Mouse (Mus musculus) heart, adult 11 months (tissue): Measurements from ENCODE around the gene Vpreb3.

ENCODE experiments used
- DNase-seq: peaks from one replicate; pipeline ENCODE4 v3.0.0; 2022

The Vpreb3 gene

DNA sequence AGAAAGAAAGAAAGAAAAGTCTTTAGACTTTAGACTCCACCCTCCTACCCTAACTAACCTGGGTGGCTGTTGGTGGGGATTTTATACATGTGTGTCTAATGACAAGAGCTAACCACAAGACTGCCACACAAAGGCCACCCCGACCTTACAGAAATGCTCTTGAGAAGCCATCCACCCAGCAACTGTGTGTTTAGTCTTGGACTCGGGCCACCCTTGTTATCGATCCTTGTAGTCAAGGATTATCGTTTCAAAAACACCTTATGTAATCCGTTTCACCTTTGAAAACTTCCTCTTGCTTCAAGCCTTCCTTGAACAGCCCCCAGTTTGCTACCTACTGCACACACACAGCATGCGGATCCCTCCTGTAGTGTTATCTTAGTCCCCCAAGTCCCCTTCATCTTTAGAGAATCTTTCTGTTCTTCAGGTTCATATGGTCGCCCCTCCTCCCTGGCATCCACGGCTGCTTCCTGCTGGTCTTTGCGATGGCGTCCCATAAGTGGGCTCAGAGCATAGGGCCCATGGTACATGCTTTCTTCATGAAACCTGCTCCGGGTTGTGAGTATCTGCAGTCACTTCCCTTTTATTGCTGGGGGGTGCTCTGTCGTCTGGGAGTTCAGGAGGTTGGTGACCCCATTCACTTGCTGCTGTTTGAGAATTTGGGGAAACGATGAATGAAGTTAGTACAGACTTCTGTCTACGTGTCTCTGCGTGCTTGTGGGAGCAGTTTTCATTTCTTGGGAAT, at the start of gene Vpreb3:
Gene Vpreb3 (plus strand): TSS at position 322 of the 742 bp plus-strand sequence.
- DNase-seq = peak; percentile 83

GRCm38 (mm10) chr10:75893089-75893750, 49.6 kb upstream of the Vpreb3 start, which contains the start of gene Derl3:
Gene Derl3, plus strand, starts transcription at chr10:75893413.
- peak; percentile 100 for DNase-seq

DNA sequence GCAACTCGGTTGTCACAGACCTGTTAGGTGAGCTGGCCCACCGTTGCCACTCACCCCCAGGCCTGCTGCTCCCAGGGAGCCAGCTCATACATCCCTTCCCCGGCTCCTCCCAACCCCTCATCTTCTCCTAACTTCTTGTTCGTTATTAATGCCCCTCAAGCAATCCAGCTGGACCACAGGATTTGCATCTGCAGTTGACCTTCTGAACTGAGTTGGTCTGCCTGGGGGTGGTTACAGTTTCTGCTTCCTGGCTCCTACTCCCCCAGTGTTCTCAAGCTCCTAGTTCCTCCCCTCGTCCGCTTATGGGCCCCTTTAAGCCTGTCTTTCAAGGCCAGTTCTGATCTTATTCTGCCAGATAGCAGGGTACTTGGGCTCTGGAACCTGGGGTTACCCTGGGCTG, 48.3 kb upstream of the Vpreb3 start:
- DNase-seq = no peak

- no peak for DNase-seq
These were observed 47.1 kb upstream of the Vpreb3 start for GRCm38 (mm10) chr10:75895730-75896129.

- no peak for DNase-seq
These were observed 46.6 kb upstream of the Vpreb3 start for GRCm38 (mm10) chr10:75896208-75896607.

GRCm38 (mm10) chr10:75897373-75897772, 45.5 kb upstream of the Vpreb3 start:
- DNase-seq = peak; percentile 93

DNA sequence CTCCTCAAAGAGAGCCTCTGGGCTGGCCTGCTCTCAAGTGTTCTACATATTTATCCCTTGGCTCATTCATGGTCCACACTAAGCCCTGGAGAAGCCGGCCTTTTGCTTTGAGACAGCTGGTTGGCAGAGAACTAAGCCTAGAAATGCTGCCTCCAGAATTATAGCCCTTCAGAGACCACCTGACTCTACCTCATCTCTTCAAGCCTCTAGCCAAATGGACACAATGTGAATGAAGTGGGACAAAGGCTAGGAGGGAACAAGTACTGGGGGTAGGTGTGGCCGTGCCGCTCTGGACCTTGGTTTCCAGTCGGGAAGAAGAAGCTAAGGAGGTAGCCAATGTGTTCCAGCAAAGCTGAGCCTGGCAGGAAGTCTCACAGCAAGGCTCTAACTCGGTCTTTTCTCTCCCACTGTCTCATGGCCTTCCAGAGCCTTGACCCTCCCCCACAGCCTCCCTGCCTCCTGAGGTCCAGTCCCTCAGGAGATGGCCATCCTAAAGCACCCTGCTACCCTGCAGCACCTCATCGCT, 44.8 kb upstream of the Vpreb3 start:
- DNase-seq = peak; percentile 93

- peak; percentile 99 for DNase-seq
These were observed 44.0 kb upstream of the Vpreb3 start for GRCm38 (mm10) chr10:75898846-75899245.

DNA sequence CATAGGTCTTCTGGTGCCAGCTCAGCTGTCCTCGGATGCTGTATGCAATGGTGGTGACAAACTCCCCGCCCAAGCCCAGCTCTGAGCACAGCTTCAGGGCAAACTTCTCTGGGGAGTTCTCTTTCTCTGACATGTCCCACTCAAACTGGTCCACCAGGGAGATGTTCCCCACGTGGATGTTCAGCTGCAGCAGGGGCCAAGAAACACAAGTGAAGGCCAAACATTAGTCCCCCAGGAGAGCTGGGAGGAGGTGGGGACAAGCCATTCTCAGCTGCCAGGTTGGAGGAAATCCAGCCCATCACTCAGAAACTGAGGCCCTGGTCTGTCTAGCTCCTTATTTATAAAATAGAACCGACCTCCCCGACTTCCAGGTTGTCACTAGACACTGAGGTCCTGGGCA, 38.5 kb upstream of the Vpreb3 start:
- DNase-seq = peak; percentile 94

GRCm38 (mm10) chr10:75906882-75907281, 36.0 kb upstream of the Vpreb3 start:
- no peak for DNase-seq

DNA sequence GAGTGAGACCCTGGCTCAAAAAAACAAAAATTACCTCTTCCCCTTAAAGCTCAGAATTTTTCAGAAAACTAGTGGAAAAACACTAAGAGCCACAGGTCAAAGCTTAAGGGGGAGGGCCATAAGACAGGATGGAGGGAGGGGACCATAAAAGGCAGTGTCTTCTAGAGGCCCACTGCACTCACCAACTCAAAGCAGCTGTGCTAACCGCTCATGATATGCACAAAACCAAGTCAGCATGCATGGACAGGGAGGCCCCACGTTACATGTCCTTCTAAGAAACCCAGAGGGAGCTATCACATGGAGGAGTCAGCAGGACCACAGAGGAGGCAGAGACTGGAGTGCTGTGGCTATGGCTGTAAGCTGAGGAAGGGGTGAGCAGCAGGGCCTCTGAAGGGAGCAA, 32.2 kb upstream of the Vpreb3 start:
- DNase-seq = peak; percentile 92

DNA sequence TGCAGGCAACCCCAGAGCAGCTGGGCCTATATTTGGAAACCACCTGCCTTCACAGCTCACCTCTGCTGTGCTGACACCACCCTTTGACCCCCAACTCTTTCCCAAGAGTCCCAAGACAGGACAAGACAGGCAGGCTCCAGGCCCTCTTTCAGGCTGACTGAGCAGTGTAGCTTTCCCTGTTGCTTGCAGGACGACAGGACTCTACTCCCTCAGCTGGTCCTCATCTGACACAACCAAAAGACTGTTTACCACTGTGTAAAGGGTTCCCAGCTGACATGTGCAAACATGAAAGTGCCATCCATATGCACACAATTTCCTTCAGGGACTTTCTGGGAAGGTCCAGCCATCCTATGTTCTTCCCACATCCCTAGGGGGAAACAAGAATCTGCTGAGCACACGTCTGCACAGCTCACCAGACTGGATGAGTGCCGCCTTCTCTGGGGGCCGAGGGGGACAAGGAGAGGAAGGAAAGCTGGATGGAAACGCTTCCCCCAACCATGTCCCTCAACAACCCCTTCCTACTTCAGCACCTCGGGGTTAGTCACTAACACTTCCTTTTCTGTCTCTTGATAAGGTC, 29.8 kb upstream of the Vpreb3 start:
- no peak for DNase-seq

DNA sequence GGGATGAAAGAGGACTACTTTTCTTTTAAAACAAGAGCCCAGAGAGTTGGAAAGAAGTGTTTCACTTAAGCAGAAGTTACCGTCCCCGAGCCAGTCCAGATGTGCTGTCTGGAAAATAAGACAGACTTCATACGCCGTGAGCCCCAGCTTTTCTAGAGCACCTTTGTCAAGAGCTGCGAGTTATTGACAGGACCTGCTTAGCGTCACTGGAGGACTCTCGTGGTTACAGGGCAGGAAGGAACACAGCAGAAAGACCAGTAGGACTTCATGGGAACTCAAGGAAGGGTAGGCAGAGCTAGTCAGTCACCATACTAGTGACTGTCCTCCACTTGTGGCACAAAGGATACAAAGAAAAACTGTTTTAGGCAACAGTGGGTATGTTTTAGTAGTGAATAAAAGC, 27.3 kb upstream of the Vpreb3 start:
- no peak for DNase-seq

DNA sequence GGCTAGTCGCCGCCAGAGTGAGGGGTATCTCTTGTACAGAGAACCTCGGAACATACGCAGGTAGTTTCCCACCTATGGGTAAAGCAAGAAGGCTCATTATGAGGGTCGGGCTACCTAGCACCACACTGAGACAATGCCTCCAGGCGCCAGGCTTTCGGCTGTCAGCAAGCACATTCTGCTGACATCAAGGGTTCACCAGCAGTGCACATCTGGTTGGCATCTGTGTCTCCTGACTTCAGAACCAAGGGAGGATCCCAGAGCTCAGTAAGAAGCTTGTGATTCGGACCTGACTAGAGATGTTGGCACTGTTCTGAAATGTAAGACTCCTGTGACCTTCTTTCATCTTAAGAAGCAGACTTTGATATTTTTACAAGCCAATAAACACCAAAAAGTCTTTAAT, 26.0 kb upstream of the Vpreb3 start:
- no peak for DNase-seq

- DNase-seq = no peak
These were observed 23.8 kb upstream of the Vpreb3 start for GRCm38 (mm10) chr10:75919026-75919425.

GRCm38 (mm10) chr10:75921026-75921725, 21.7 kb upstream of the Vpreb3 start, which contains the start of gene Smarcb1:
Gene Smarcb1, minus strand, starts transcription at chr10:75921617.
- peak; percentile 100 for DNase-seq

DNA sequence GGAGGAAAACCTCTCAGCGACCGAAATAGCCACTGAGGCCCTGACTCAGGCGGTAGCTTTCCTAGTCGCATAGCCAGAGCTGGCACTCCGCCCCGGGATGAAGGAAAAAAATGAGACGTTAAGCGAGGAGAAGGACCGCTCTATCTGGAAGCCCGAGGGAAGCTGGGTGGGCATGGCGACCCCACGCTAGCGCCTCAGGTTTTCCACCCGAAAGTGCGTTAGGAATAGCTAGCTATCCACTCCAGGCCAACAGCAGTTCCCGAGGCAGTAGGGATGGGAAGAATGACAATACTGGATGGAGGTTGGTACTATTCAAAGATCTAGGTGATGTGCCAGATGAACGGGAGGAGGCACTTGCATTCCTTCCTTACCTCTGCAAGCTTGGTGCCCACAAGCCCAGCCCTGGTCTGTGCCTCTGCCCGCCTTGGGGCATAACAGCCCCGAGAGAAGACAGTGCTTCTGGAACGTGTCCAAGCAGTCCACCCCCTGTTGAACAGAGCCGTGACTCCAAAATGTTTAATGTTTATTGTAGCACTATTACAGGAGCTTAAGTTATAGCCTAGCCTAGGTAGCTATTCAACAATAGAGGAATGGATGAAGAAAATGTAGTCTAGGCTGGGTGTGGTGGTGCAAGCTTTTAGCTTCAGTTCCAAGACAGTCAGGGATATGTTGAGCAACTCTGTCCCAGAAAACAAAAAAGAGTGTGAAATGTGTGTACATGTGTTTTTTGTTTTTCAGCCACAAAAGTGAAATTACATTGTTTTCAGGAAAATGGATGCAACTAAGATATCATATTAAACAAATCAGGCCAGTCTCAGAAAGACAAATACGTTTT, 20.9 kb upstream of the Vpreb3 start:
- no peak for DNase-seq

DNA sequence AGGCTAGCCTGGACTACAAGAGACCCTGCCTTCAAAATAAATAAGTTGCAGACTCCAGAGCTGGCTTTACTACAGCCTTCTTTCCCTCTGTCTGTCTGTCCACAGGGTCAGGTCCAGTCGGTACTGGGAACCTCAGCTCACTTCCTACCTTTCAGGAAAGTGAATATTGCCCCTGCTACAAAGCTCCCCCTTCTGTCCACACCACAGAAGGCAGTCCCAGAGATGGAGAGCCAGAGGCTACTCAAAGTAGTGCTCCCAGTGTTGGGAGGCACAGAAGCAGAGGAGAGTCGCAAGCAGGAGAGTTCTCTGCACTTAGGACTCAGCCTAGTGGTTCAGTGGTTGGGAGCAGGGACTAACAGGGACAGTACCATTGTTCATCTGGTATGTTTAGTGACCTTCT, 18.5 kb upstream of the Vpreb3 start:
- DNase-seq = no peak

- no peak for DNase-seq
These were observed 16.5 kb upstream of the Vpreb3 start for GRCm38 (mm10) chr10:75926396-75926795.

GRCm38 (mm10) chr10:75930304-75930703, 12.6 kb upstream of the Vpreb3 start:
- DNase-seq = peak; percentile 90

DNA sequence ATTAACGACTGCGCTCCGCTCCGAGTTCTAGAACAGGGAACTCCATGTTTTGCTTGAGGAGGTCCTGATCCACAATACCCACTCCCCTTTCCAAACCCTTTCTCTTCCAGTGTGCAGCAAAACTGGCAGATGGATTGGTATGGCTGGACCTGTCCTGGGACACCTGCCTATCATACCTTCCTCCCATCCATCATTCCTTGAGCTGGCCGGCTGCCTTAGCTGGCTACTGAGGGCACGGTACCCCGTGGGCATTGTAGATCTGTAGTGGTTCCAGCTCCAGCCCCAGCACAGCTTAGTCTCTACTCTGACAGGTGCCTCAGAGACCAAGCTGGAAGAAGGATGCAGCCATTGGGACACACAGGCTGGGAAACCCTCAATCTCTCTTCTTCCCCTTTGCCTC, 11.5 kb upstream of the Vpreb3 start:
- DNase-seq = peak; percentile 92

- peak; percentile 96 for DNase-seq
These were observed 10.7 kb upstream of the Vpreb3 start for GRCm38 (mm10) chr10:75932081-75932678.
